Mouse (Mus musculus) embryonic facial prominence, embryonic 12.5 days (tissue): ENCODE results near the gene Tenm2. TPM values are rescaled to one million over a fixed set of nuclear protein-coding genes. Genes with fewer than 3 reads are reported as not detected.

Source experiments
- ATAC-seq: fragments of 200-750 bp; cut with Nextera tagmentation; 2 replicates; pipeline ENCODE4 v1.8.0; 2017; ENCODE audit not compliant: insufficient number of reproducible peaks, insufficient read depth, low FRiP score, low TSS enrichment
- H3K27ac ChIP-seq: fragments of 300-500 bp; sonication (generic); 2 replicates; pipeline ENCODE4 v1.5.1; 2016; ENCODE audit warnings: mild to moderate bottlenecking
- H3K27me3 ChIP-seq: fragments of 300-500 bp; sonication (generic); 2 replicates; pipeline ENCODE4 v1.6.1; 2016; ENCODE audit warnings: mild to moderate bottlenecking, moderate library complexity
- H3K36me3 ChIP-seq: fragments of 300-500 bp; sonication (generic); 2 replicates; pipeline ENCODE4 v1.6.1; 2016; ENCODE audit warnings: mild to moderate bottlenecking
- H3K4me1 ChIP-seq: fragments of 300-500 bp; sonication (generic); 2 replicates; pipeline ENCODE4 v1.6.1; 2016
- H3K4me2 ChIP-seq: fragments of 300-500 bp; sonication (generic); replicated peaks from 2 replicates; pipeline ENCODE4 v1.6.1; 2016; ENCODE audit warnings: mild to moderate bottlenecking, moderate library complexity
- H3K4me3 ChIP-seq: fragments of 300-500 bp; sonication (generic); 2 replicates; pipeline ENCODE4 v1.5.1; 2016; ENCODE audit warnings: mild to moderate bottlenecking
- H3K9ac ChIP-seq: fragments of 300-500 bp; sonication (generic); 2 replicates; pipeline ENCODE4 v1.6.1; 2016; ENCODE audit warnings: mild to moderate bottlenecking, moderate library complexity
- H3K9me3 ChIP-seq: fragments of 300-500 bp; sonication (generic); 2 replicates; pipeline ENCODE4 v1.6.1; 2016; ENCODE audit warnings: mild to moderate bottlenecking, moderate library complexity
- WGBS: fragments of 180-500 bp; shearing (Covaris S2); methylation state at CpG from one replicate; pipeline ENCODE4 v1.1.7; 2016; 5-methylcytosine and 5-hydroxymethylcytosine counted together
- polyA plus RNA-seq: library from polyadenylated mRNA; unstranded; fragments of >200 nt; fragmentation: Nextera tagmentation; extraction: Ambion mirVana; gene quantifications from 2 replicates; pipeline ENCODE4 v1.2.1, GENCODE M21; 2016

Gene Tenm2
- polyA plus RNA-seq, 1 experiment from 2014 or later = 3.4 TPM

DNA sequence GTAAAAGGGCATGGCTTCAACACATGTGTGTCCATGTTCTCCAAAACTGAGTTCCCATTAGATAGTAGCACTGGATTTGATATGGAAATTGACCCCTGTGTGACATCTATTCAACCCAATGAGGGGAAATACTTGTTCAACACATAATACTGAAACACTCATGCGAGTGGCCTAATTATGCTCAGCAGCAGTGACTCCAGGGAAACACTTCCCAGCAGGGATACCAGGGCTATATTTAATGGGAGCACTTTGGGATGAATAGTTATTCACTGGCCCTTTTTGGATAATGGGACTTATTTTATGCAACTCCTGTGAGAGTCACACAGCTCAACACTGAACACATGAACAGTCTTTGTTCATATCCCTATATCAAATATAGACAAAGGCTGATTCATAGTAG, 588.6 kb downstream of the Tenm2 start:
- no peak overlapping the region for H3K4me2 ChIP-seq
- H3K27ac ChIP-seq = no peak overlapping the region
- no peaks in the 10 kb centered on the region for H3K27me3 ChIP-seq
- ATAC-seq = no peak
- no peak overlapping the region for H3K9ac ChIP-seq
- WGBS = 63% methylated on average over 1 of the region's 1 CpGs
- no peaks in the 10 kb centered on the region for H3K36me3 ChIP-seq
- no peaks in the 10 kb centered on the region for H3K4me1 ChIP-seq
- no peak overlapping the region for H3K4me3 ChIP-seq
- no peaks in the 10 kb centered on the region for H3K9me3 ChIP-seq

DNA sequence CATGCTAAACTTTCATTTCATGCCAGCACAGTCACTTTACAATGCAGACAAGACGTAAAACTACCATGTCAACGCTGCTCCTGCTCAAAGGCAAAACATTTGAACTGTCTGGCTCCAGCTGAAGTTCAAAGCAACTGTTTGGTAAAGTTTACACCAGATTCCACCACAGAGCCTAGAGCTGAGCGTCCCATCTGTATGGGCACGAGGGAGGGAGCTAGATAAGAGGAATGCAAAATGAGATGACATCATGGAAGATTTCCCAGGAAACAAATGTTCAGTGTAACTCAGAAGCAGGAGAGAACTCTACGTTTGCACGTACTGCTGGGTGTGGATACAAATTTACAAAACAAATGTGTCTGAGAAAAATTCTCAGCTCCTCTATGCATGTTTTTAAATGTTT, 600.7 kb downstream of the Tenm2 start:
- H3K36me3 ChIP-seq = no peaks in the 10 kb centered on the region
- H3K4me3 ChIP-seq = no peak overlapping the region
- H3K9ac ChIP-seq = no peak overlapping the region
- H3K4me2 ChIP-seq = no peak overlapping the region
- 54% methylated on average over 6 of the region's 6 CpGs for WGBS
- ATAC-seq = no peak
- no peaks in the 10 kb centered on the region for H3K9me3 ChIP-seq
- no peaks in the 10 kb centered on the region for H3K27me3 ChIP-seq
- no peak overlapping the region for H3K27ac ChIP-seq
- no peaks in the 10 kb centered on the region for H3K4me1 ChIP-seq

DNA sequence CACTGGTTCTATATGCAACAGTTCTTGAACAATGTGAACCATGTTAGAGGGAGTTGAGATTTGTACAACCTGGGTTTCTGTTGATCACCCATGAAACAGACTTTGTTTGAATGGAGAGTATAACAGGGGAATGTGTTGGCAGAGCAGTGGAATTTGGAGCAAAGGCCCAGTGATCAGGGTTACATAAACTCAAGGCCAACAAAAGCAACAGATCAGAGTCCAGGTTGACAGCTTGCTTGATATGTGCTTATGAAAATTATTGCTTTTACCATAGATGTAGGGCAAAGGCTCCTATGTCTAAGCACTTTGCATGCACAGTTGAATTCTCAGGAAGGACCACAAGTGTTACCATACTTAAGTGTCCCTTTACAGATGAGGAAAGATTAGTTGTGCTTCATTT, 603.6 kb downstream of the Tenm2 start:
- Histone ChIP-seq H3K27ac (no peak overlapping the region), H3K4me2 (no peak overlapping the region), H3K36me3 (no peaks in the 10 kb centered on the region), H3K27me3 (no peaks in the 10 kb centered on the region), H3K9ac (no peak overlapping the region), H3K9me3 (no peaks in the 10 kb centered on the region), H3K4me3 (no peak overlapping the region), H3K4me1 (no peaks in the 10 kb centered on the region)
- no peak for ATAC-seq

- H3K27me3 ChIP-seq = no peaks in the 10 kb centered on the region
- H3K27ac ChIP-seq = no peak overlapping the region
- H3K4me3 ChIP-seq = no peak overlapping the region
- H3K4me2 ChIP-seq = no peak overlapping the region
- H3K4me1 ChIP-seq = no peaks in the 10 kb centered on the region
- 55% methylated on average over 6 of the region's 6 CpGs for WGBS
- no peak for ATAC-seq
- no peaks in the 10 kb centered on the region for H3K9me3 ChIP-seq
- no peaks in the 10 kb centered on the region for H3K36me3 ChIP-seq
- no peak overlapping the region for H3K9ac ChIP-seq
These were observed 622.0 kb downstream of the Tenm2 start for GRCm38 (mm10) chr11:36613807-36614206.

DNA sequence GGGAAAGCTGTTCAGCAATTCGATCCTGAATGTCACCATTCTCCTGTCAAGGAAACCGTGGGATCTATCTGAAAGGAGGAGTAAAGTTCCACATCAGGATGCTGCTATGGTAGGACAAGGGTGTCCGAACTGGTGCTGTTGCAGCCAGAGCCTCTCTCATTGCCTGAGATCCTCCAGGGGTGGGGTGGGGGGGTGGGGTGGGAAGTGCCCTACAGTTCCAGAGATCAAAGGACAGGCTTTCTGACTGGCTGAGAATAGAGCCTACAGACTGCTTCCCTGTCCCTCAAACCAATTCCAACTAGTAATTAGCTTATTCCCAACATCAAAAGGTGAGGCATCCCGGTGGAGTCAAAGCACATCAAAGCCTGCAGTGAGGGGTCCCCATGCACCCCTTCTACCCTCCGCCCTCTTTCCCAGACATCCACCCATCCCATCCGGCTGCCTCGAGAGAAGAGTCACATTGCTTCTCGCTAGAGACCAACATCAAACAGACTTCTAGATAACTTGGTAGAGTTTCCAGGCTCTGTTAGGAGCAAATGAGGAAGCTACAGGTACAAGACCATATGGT, 630.9 kb downstream of the Tenm2 start:
- no peaks in the 10 kb centered on the region for H3K27me3 ChIP-seq
- no peaks in the 10 kb centered on the region for H3K36me3 ChIP-seq
- H3K27ac ChIP-seq = no peak overlapping the region
- no peak overlapping the region for H3K4me3 ChIP-seq
- no peaks in the 10 kb centered on the region for H3K4me1 ChIP-seq
- 38% methylated on average over 8 of the region's 8 CpGs for WGBS
- no peaks in the 10 kb centered on the region for H3K9me3 ChIP-seq
- no peak overlapping the region for H3K4me2 ChIP-seq
- ATAC-seq = no peak
- H3K9ac ChIP-seq = no peak overlapping the region

- no peak overlapping the region for H3K9ac ChIP-seq
- ATAC-seq = no peak
- H3K4me3 ChIP-seq = no peak overlapping the region
- H3K27me3 ChIP-seq = no peaks in the 10 kb centered on the region
- no peaks in the 10 kb centered on the region for H3K4me1 ChIP-seq
- WGBS = 46% methylated on average over 3 of the region's 3 CpGs
- no peaks in the 10 kb centered on the region for H3K36me3 ChIP-seq
- H3K9me3 ChIP-seq = no peaks in the 10 kb centered on the region
- no peak overlapping the region for H3K4me2 ChIP-seq
- H3K27ac ChIP-seq = no peak overlapping the region
These were observed 631.5 kb downstream of the Tenm2 start for GRCm38 (mm10) chr11:36604272-36604671.

GRCm38 (mm10) chr11:36592471-36592870, 643.3 kb downstream of the Tenm2 start:
- Histone ChIP-seq H3K9me3 (no peaks in the 10 kb centered on the region), H3K4me2 (no peak overlapping the region), H3K27ac (no peak overlapping the region), H3K9ac (no peak overlapping the region), H3K4me3 (no peak overlapping the region), H3K4me1 (no peaks in the 10 kb centered on the region), H3K27me3 (no peaks in the 10 kb centered on the region), H3K36me3 (no peaks in the 10 kb centered on the region)
- ATAC-seq = no peak
- 80% methylated on average over 1 of the region's 1 CpGs for WGBS

GRCm38 (mm10) chr11:36566146-36566545, 669.6 kb downstream of the Tenm2 start:
- WGBS = 79% methylated on average over 2 of the region's 2 CpGs
- no peak for ATAC-seq
- no peaks in the 10 kb centered on the region for H3K4me1 ChIP-seq

GRCm38 (mm10) chr11:36562851-36563250, 672.9 kb downstream of the Tenm2 start:
- no peaks in the 10 kb centered on the region for H3K9me3 ChIP-seq
- no peaks in the 10 kb centered on the region for H3K27me3 ChIP-seq
- H3K4me3 ChIP-seq = no peak overlapping the region
- ATAC-seq = no peak
- H3K4me1 ChIP-seq = no peaks in the 10 kb centered on the region
- no peaks in the 10 kb centered on the region for H3K36me3 ChIP-seq
- no peak overlapping the region for H3K27ac ChIP-seq
- H3K9ac ChIP-seq = no peak overlapping the region
- H3K4me2 ChIP-seq = no peak overlapping the region
- WGBS = 72% methylated on average over 3 of the region's 3 CpGs

More at GRCm38 (mm10) chr11:36566146-36566545, 669.6 kb downstream of the Tenm2 start:
- H3K36me3 ChIP-seq = no peaks in the 10 kb centered on the region
- no peaks in the 10 kb centered on the region for H3K27me3 ChIP-seq
- no peaks in the 10 kb centered on the region for H3K9me3 ChIP-seq
- H3K27ac ChIP-seq = no peak overlapping the region
- H3K9ac ChIP-seq = no peak overlapping the region
- H3K4me3 ChIP-seq = no peak overlapping the region
- H3K4me2 ChIP-seq = no peak overlapping the region

DNA sequence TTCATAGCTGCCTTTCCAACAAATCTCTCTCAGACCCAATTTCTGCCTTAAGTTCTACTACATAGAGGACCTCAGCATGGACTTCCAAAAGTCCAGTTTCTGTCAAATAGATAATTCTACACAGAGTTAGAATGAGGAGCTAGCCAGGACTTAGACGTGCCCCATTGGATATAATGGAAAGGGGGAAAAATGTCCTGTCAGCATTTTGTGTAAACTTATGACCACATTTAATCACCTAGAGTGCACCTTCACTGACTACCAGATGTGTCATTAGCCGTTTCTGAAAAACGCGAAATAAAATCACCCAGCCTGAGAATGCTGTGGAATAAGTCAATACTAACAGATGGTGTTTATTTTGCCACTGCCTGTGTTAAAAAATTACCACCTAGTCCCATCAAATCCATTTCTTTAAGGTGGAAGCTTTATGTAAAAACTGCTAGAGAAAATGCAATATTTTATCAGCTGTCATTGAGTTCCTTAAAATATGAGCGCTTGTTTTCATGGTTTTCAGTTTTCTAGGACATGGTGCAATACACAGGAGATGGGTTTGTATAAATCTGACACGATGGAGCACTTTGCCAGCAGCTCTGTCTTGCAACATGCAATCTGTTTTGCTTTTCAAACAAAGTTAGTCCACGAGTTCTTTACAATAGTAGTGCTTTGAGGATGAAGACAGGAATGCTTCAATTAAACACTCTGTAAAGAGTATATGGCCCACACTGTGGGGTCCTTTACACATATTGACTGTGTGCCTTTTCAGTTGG, 674.8 kb downstream of the Tenm2 start:
- WGBS = 76% methylated on average over 7 of the region's 7 CpGs
- no peak overlapping the region for H3K4me2 ChIP-seq
- no peak for ATAC-seq
- no peaks in the 10 kb centered on the region for H3K9me3 ChIP-seq
- no peaks in the 10 kb centered on the region for H3K4me1 ChIP-seq
- H3K27ac ChIP-seq = no peak overlapping the region
- no peaks in the 10 kb centered on the region for H3K36me3 ChIP-seq
- no peak overlapping the region for H3K9ac ChIP-seq
- no peaks in the 10 kb centered on the region for H3K27me3 ChIP-seq
- H3K4me3 ChIP-seq = no peak overlapping the region

GRCm38 (mm10) chr11:36557316-36557715, 678.4 kb downstream of the Tenm2 start:
- no peak for ATAC-seq
- no peaks in the 10 kb centered on the region for H3K9me3 ChIP-seq
- no peak overlapping the region for H3K4me2 ChIP-seq
- WGBS = 84% methylated on average over 6 of the region's 6 CpGs
- H3K27me3 ChIP-seq = no peaks in the 10 kb centered on the region
- H3K36me3 ChIP-seq = no peaks in the 10 kb centered on the region
- H3K4me1 ChIP-seq = no peaks in the 10 kb centered on the region
- no peak overlapping the region for H3K4me3 ChIP-seq
- no peak overlapping the region for H3K9ac ChIP-seq
- H3K27ac ChIP-seq = no peak overlapping the region

DNA sequence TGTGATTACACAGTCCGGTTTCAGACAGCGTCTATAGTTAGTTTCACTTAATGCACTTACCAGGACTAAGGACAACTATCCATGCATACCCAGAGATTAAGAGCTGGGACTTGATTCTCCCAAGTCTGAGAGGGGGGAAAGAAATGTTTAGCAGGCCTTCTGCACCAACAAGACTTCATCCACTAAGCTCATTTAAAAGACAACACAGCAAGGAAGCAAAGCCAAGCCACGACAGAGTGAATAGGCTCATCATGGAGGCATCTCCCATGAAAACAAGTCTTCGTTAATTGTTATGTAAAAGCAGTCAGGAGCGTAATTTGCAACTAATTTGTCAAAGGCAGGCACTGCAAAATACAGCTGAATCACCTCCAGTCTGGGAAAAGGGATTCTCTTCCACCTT, 682.5 kb downstream of the Tenm2 start:
- H3K4me3 ChIP-seq = no peak overlapping the region
- peaks cover 3% of the 10 kb centered on the region; the same call in 1 of the 2 replicates for H3K4me1 ChIP-seq
- H3K4me2 ChIP-seq = no peak overlapping the region
- no peak overlapping the region for H3K9ac ChIP-seq
- H3K27me3 ChIP-seq = no peaks in the 10 kb centered on the region
- H3K36me3 ChIP-seq = no peaks in the 10 kb centered on the region
- no peak for ATAC-seq
- WGBS = 46% methylated on average over 5 of the region's 5 CpGs
- H3K9me3 ChIP-seq = no peaks in the 10 kb centered on the region
- no peak overlapping the region for H3K27ac ChIP-seq
